ENCODE assay signal across 7 mouse cellular contexts in genomic region chr5:24424861-24425411, GRCm38 (mm10). TPM values are rescaled to one million over a fixed set of nuclear protein-coding genes. Genes with fewer than 3 reads are reported as not detected.
A peak's percentile ranks its signal among the peaks of the same experiment; 100 is the strongest.
DNase-seq lines count a peak whose midpoint lies in the region; ATAC-seq and TF ChIP-seq lines count a peak whose summit lies in the region.

No protein-coding gene starts in this region.

- no peak for TF ChIP-seq CTCF in cortical plate, adult 2 months (IDR thresholded peaks at IDR 0.05; ENCODE audit: extremely low read depth, insufficient read depth, low read length)
- no peak for TF ChIP-seq CTCF in spleen, adult 2 months (IDR thresholded peaks at IDR 0.05; ENCODE audit: extremely low read depth, insufficient read depth, insufficient read length, insufficient replicate concordance)

- peak; percentile 76 for DNase-seq in adipocyte (ENCODE audit: low spot score)
- DNase-seq in gastrocnemius, postnatal 36 days = peak; percentile 75 to 84
- peak; percentile 78 to 82 for DNase-seq in spleen, adult 2 months (ENCODE audit: low read depth in 1 of 2, low spot score in 2 of 2)

- H3K27ac ChIP-seq in cortical plate, adult 2 months (ENCODE audit: insufficient read depth, low read length) = peak overlapping the region; percentile 93
- peak overlapping the region; percentile 90 for H3K27ac ChIP-seq in intestine, embryonic 15.5 days
- peak overlapping the region; percentile 91 for H3K27ac ChIP-seq in limb, embryonic 13.5 days
- peak overlapping the region; percentile 88 for H3K27ac ChIP-seq in midbrain, embryonic 15.5 days
- peak overlapping the region; percentile 95 for H3K27ac ChIP-seq in spleen, adult 2 months (ENCODE audit: insufficient read depth, low read length)

- H3K36me3 ChIP-seq in intestine, embryonic 15.5 days = peaks cover 8% of the 10 kb centered on the region
- H3K36me3 ChIP-seq in limb, embryonic 13.5 days = peaks cover 27% of the 10 kb centered on the region
- no peaks in the 10 kb centered on the region; the same call in 1 of the 2 replicates for H3K36me3 ChIP-seq in midbrain, embryonic 15.5 days (replicated peaks)
- H3K36me3 ChIP-seq in spleen, adult 2 months (ENCODE audit: control insufficient read depth, insufficient read depth, low read length) = peaks cover 9% of the 10 kb centered on the region

- intact Hi-C loops in gastrocnemius, postnatal 36 days (cut with DNase I) = no loop called here

- H3K9ac ChIP-seq in intestine, embryonic 15.5 days = peak overlapping the region; percentile 57
- H3K9ac ChIP-seq in limb, embryonic 13.5 days = peak overlapping the region; percentile 82
- peak overlapping the region; percentile 43 for H3K9ac ChIP-seq in midbrain, embryonic 15.5 days

- no peaks in the 10 kb centered on the region for H3K9me3 ChIP-seq in intestine, embryonic 15.5 days
- no peaks in the 10 kb centered on the region for H3K9me3 ChIP-seq in limb, embryonic 13.5 days
- no peaks in the 10 kb centered on the region for H3K9me3 ChIP-seq in midbrain, embryonic 15.5 days

- WGBS in intestine, embryonic 15.5 days = under 1% methylated on average over 60 of the region's 60 CpGs
- under 1% methylated on average over 54 of the region's 60 CpGs for WGBS in limb, embryonic 13.5 days
- under 1% methylated on average over 57 of the region's 60 CpGs for WGBS in midbrain, embryonic 15.5 days
- under 1% methylated on average over 58 of the region's 60 CpGs for WGBS in spleen, adult 2 months

- TF ChIP-seq POLR2A in cortical plate, adult 2 months (IDR thresholded peaks at IDR 0.05; ENCODE audit: extremely low read depth, insufficient read depth, low read length) = 0 out of 2 replicates have a peak, but pooled peaks have one; percentile 22
- TF ChIP-seq POLR2A in spleen, adult 2 months (IDR thresholded peaks at IDR 0.05; ENCODE audit: low read depth, low read length) = peak; percentile 9; the same call in 1 of the 2 replicates

- 0 out of 2 replicates have a peak, but pooled peaks cover 1% of the 10 kb centered on the region for H3K4me1 ChIP-seq in cortical plate, adult 2 months (ENCODE audit: control insufficient read depth, insufficient read depth, low read length)
- H3K4me1 ChIP-seq in intestine, embryonic 15.5 days (replicated peaks) = peaks cover 38% of the 10 kb centered on the region
- H3K4me1 ChIP-seq in limb, embryonic 13.5 days = peaks cover 55% of the 10 kb centered on the region
- H3K4me1 ChIP-seq in midbrain, embryonic 15.5 days = peaks cover 60% of the 10 kb centered on the region
- H3K4me1 ChIP-seq in spleen, adult 2 months (ENCODE audit: control insufficient read depth, insufficient read depth, insufficient read length) = peaks cover 10% of the 10 kb centered on the region; the same call in 1 of the 2 replicates

- no peaks in the 10 kb centered on the region for H3K27me3 ChIP-seq in intestine, embryonic 15.5 days (replicated peaks)
- no peaks in the 10 kb centered on the region for H3K27me3 ChIP-seq in limb, embryonic 13.5 days
- peaks cover 7% of the 10 kb centered on the region; the same call in 1 of the 2 replicates for H3K27me3 ChIP-seq in midbrain, embryonic 15.5 days (replicated peaks)
- H3K27me3 ChIP-seq in spleen, adult 2 months (ENCODE audit: control insufficient read depth, insufficient read depth, low read length) = no peaks in the 10 kb centered on the region

- peak overlapping the region; percentile 83 for H3K4me3 ChIP-seq in cortical plate, adult 2 months (ENCODE audit: insufficient read depth, low read length)
- peak overlapping the region; percentile 62 for H3K4me3 ChIP-seq in intestine, embryonic 15.5 days (replicated peaks)
- H3K4me3 ChIP-seq in limb, embryonic 13.5 days = peak overlapping the region; percentile 70
- peak overlapping the region; percentile 64 for H3K4me3 ChIP-seq in midbrain, embryonic 15.5 days
- peak overlapping the region; percentile 88 for H3K4me3 ChIP-seq in spleen, adult 2 months (ENCODE audit: extremely low read depth, insufficient read depth, insufficient read length)

- peak; percentile 43 for ATAC-seq in intestine, embryonic 15.5 days
- ATAC-seq in limb, embryonic 13.5 days (ENCODE audit: low FRiP score, low read depth) = peak; percentile 35; the same call in 1 of the 2 replicates
- ATAC-seq in midbrain, embryonic 15.5 days (replicated peaks) = no peak

- peak overlapping the region; percentile 81 for H3K4me2 ChIP-seq in intestine, embryonic 15.5 days (replicated peaks)
- H3K4me2 ChIP-seq in limb, embryonic 13.5 days (replicated peaks) = peak overlapping the region; percentile 95
- peak overlapping the region; percentile 91 for H3K4me2 ChIP-seq in midbrain, embryonic 15.5 days

RNA-seq across cellular contexts. Expression of gene Slc4a2, which starts 1.3 kb away (rescaled TPM):
- polyA plus RNA-seq in cortical plate, adult 2 months (2012; rRNA removed) = 36.5 and 39.9 TPM in 2 replicates
- 10 to 100 TPM; 14.7 to 15.5 TPM for total RNA-seq in gastrocnemius, postnatal 36 days (2021)
- 41.1 and 46.9 TPM in 2 replicates for polyA plus RNA-seq in intestine, embryonic 15.5 days (2015; fragmentation: Nextera tagmentation; extraction: Ambion mirVana)
- 39.5 and 42.0 TPM in 2 replicates for polyA plus RNA-seq in limb, embryonic 13.5 days (2015; fragmentation: Nextera tagmentation; extraction: Ambion mirVana)
- polyA plus RNA-seq in midbrain, embryonic 15.5 days (2015; fragmentation: Nextera tagmentation; extraction: Ambion mirVana) = 23.1 and 26.1 TPM in 2 replicates
- 47.5 and 50.5 TPM in 2 replicates for polyA plus RNA-seq in spleen, adult 2 months (2012; rRNA removed)

RNA-seq across cellular contexts. Expression of gene Cdk5, which starts 1.6 kb away (rescaled TPM):
- 232 TPM in 2 replicates for polyA plus RNA-seq in cortical plate, adult 2 months (2012; rRNA removed)
- total RNA-seq in gastrocnemius, postnatal 36 days (2021) = 10 to 100 TPM; 11.3 to 12.0 TPM
- 35.5 and 38.3 TPM in 2 replicates for polyA plus RNA-seq in intestine, embryonic 15.5 days (2015; fragmentation: Nextera tagmentation; extraction: Ambion mirVana)
- 53.5 and 59.5 TPM in 2 replicates for polyA plus RNA-seq in limb, embryonic 13.5 days (2015; fragmentation: Nextera tagmentation; extraction: Ambion mirVana)
- polyA plus RNA-seq in midbrain, embryonic 15.5 days (2015; fragmentation: Nextera tagmentation; extraction: Ambion mirVana) = 120 and 121 TPM in 2 replicates
- polyA plus RNA-seq in spleen, adult 2 months (2012; rRNA removed) = 33.7 and 43.1 TPM in 2 replicates

RNA-seq across cellular contexts. Expression of gene Asic3, which starts 11.7 kb away (rescaled TPM):
- 0.44 and 0.70 TPM in 2 replicates for polyA plus RNA-seq in cortical plate, adult 2 months (2012; rRNA removed)
- total RNA-seq in gastrocnemius, postnatal 36 days (2021) = under 1 TPM in 1 of 2 experiments, not detected in 1; 0.25 TPM
- polyA plus RNA-seq in intestine, embryonic 15.5 days (2015; fragmentation: Nextera tagmentation; extraction: Ambion mirVana) = 0.14 TPM in 1 of 2 replicates, not detected in the other
- polyA plus RNA-seq in limb, embryonic 13.5 days (2015; fragmentation: Nextera tagmentation; extraction: Ambion mirVana) = 1.7 and 2.0 TPM in 2 replicates
- polyA plus RNA-seq in midbrain, embryonic 15.5 days (2015; fragmentation: Nextera tagmentation; extraction: Ambion mirVana) = 0.20 and 0.35 TPM in 2 replicates
- 0.14 and 0.26 TPM in 2 replicates for polyA plus RNA-seq in spleen, adult 2 months (2012; rRNA removed)

RNA-seq across cellular contexts. Expression of gene Fastk, which starts 20.2 kb away (rescaled TPM):
- polyA plus RNA-seq in cortical plate, adult 2 months (2012; rRNA removed) = 237 and 255 TPM in 2 replicates
- 100 to 1,000 TPM; 179 to 183 TPM for total RNA-seq in gastrocnemius, postnatal 36 days (2021)
- polyA plus RNA-seq in intestine, embryonic 15.5 days (2015; fragmentation: Nextera tagmentation; extraction: Ambion mirVana) = 104 and 110 TPM in 2 replicates
- 120 TPM in 2 replicates for polyA plus RNA-seq in limb, embryonic 13.5 days (2015; fragmentation: Nextera tagmentation; extraction: Ambion mirVana)
- 96.6 and 104 TPM in 2 replicates for polyA plus RNA-seq in midbrain, embryonic 15.5 days (2015; fragmentation: Nextera tagmentation; extraction: Ambion mirVana)
- 170 and 212 TPM in 2 replicates for polyA plus RNA-seq in spleen, adult 2 months (2012; rRNA removed)

RNA-seq across cellular contexts. Expression of gene Tmub1, which starts 22.7 kb away (rescaled TPM):
- polyA plus RNA-seq in cortical plate, adult 2 months (2012; rRNA removed) = 48.7 and 49.0 TPM in 2 replicates
- 10 to 100 TPM; 14.9 to 15.8 TPM for total RNA-seq in gastrocnemius, postnatal 36 days (2021)
- 22.4 and 23.6 TPM in 2 replicates for polyA plus RNA-seq in intestine, embryonic 15.5 days (2015; fragmentation: Nextera tagmentation; extraction: Ambion mirVana)
- polyA plus RNA-seq in limb, embryonic 13.5 days (2015; fragmentation: Nextera tagmentation; extraction: Ambion mirVana) = 23.7 and 24.6 TPM in 2 replicates
- polyA plus RNA-seq in midbrain, embryonic 15.5 days (2015; fragmentation: Nextera tagmentation; extraction: Ambion mirVana) = 62.9 and 63.7 TPM in 2 replicates
- 61.2 and 77.4 TPM in 2 replicates for polyA plus RNA-seq in spleen, adult 2 months (2012; rRNA removed)
